Mouse (Mus musculus): Measurements from ENCODE around the gene 4931440F15Rik. TPM values are rescaled to one million over a fixed set of nuclear protein-coding genes. Genes with fewer than 3 reads are reported as not detected.
A peak's percentile ranks its signal among the peaks of the same experiment; 100 is the strongest.

Gene 4931440F15Rik
- total RNA-seq, 2 experiments from 2014 or later, result 2.7 to 3.4 TPM

DNA sequence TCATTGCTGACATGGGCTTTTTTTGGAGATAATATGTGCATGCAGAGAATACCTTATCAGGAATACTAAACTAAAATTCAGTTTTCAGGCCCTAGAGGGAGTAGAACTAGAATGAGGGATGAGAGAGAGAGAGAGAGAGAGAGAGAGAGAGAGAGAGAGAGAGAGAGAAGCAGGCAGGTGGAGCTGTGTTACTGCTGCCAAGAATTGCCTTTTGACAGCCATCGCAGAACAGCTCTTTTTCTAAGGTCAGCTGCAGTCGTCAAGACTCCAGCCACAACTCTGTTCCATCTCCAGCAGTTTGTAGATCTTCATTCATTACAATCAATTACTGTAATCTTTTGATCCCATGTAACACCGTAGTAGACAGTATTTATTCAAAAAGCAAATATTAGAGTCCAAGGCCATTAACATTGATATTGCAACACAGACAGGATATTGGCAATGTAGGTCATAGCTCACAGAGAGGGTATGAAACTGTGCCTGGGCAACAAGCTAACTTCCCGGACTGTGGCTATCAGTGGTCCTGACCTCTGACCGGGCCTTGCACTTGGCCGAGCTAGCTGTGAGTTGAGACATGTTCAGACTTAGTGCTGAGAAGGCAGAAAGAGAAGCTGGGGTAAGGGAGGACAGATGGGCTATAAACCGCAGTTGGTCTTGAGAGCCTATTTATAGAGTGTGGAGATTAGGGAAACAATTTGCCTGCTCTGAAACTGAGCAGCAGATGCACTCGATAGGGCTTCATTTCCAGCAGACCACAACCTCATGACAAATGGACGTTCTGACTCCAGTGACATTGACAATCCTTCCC is 17.1 kb downstream of the 4931440F15Rik start:
- intact Hi-C loops (cut with DNase I), result no loop called here
- DNase-seq (ENCODE audit: low spot score in 2 of 2), result peak in 1 of 2 experiments; percentile 65

- intact Hi-C loops (cut with DNase I), result no loop called here
- no peak for DNase-seq (ENCODE audit: low spot score in 2 of 2)
Observed at GRCm38 (mm10) chr11:29807325-29807724, 18.1 kb downstream of the 4931440F15Rik start.

DNA sequence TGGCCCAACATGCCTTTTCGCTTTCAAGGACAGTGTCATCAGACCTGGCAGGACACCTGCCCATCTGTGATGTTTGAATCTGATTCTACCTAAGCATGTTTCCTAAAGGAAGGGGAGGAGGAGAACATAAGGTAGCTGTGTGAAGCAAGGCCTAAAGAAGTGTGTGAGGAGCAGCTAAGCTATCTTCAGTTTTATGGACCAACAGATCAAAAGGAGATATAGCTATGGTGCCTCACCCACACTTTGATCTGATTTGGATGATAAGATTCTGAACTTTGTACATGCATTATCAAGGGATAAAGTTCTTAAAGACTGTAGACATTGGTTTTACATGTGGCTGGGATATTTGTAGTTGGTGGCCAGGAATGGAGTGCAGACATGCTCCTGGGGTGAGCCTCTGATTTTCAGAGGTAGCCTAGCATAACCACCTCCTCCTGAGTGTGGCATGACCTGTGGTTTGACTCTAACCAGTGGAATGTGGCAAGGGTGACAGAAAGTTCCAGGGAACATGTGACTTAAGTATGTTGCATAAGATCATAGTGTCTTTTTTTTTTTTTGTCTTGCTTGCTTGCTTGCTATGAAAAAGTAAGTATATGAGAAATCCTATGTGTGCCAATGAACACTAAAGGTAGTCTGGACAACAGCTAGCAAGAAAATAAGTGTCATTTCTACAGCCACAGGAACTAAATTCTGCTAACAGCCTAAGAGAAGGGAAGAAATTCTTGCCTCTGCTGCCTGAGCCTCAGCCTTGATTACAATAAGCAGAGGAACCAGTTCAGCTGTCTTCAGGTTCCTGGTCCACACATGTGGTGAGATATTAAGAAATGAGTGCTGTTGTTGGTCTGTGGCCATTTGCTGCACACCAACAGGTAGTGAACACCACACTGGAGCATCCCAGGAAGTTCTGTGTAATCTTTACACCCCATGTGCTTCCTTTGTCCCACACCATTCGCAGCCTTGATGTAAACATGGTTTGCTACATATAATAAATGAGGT is 23.7 kb downstream of the 4931440F15Rik start:
- intact Hi-C loops (cut with DNase I), result no loop called here
- DNase-seq (ENCODE audit: low spot score in 2 of 2), result no peak

DNA sequence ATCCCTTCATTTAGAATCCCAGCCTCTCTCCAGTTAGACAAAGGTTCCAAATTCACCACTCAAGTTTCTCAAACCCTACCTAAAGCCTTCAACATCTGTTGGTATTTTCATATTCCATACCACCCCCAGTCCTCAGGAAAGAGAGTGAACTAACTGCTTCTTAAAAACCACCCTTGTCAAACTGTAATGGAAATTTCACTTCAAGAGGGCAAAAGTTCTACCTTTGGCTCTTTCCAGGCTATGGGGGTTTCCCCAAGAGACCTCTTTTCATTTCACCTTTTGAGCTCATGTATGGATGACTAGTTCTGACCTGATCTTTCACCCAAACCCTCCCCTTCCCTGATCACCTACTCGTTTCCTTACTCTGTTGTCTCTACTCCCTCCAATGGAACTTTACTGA is 25.6 kb downstream of the 4931440F15Rik start:
- intact Hi-C loops (cut with DNase I), result no loop called here
- DNase-seq (ENCODE audit: low spot score in 2 of 2), result no peak

GRCm38 (mm10) chr11:29795106-29795505 is 30.4 kb downstream of the 4931440F15Rik start:
- DNase-seq (ENCODE audit: low spot score in 2 of 2), result peak; percentile 70 to 89
- intact Hi-C loops (cut with DNase I), result loop anchor here (1.0 kb wide), 1 partner anchor 70 kb away; no protein-coding TSS in a partner anchor

- intact Hi-C loops (cut with DNase I), result no loop called here
- peak in 1 of 2 experiments; percentile 63 for DNase-seq (ENCODE audit: low spot score in 2 of 2)
Observed at GRCm38 (mm10) chr11:29794475-29794874, 31.0 kb downstream of the 4931440F15Rik start.

DNA sequence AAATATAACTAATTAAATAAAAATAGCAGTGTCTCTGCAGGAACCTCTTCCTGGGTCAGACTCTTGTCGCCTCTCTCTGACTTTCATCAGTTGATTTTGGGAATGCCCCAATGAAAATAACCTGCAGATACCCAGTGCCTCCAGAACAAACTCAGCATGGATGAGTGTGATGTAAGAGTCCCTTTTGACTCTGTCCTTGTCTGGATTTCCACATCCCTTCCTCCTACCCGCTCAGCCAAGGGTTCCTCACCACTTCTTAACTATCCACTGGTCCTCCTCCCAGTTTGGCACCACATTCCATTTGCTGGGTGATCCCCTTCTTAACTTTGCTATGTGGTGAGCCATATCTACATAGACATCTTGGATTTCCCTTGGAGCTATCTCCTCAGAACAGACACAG is 34.7 kb downstream of the 4931440F15Rik start:
- DNase-seq (ENCODE audit: low spot score in 2 of 2), result no peak
- intact Hi-C loops (cut with DNase I), result no loop called here

GRCm38 (mm10) chr11:29788921-29789638 is 36.4 kb downstream of the 4931440F15Rik start:
- DNase-seq (ENCODE audit: low spot score in 2 of 2), result peak; percentile 89 to 97

GRCm38 (mm10) chr11:29788499-29788898 is 37.0 kb downstream of the 4931440F15Rik start:
- no peak for DNase-seq (ENCODE audit: low spot score in 2 of 2)
- intact Hi-C loops (cut with DNase I), result loop anchor here (1.0 to 5.0 kb wide), 3 partner anchors 22 to 41 kb away; no protein-coding TSS in a partner anchor

More at GRCm38 (mm10) chr11:29788921-29789638, 36.4 kb downstream of the 4931440F15Rik start:
- intact Hi-C loops (cut with DNase I), result loop anchor here (1.0 to 5.0 kb wide), 4 partner anchors 11 to 42 kb away; no protein-coding TSS in a partner anchor

- DNase-seq (ENCODE audit: low spot score in 2 of 2), result peak in 1 of 2 experiments; percentile 57
Observed at GRCm38 (mm10) chr11:29787473-29787872, 38.0 kb downstream of the 4931440F15Rik start.

DNA sequence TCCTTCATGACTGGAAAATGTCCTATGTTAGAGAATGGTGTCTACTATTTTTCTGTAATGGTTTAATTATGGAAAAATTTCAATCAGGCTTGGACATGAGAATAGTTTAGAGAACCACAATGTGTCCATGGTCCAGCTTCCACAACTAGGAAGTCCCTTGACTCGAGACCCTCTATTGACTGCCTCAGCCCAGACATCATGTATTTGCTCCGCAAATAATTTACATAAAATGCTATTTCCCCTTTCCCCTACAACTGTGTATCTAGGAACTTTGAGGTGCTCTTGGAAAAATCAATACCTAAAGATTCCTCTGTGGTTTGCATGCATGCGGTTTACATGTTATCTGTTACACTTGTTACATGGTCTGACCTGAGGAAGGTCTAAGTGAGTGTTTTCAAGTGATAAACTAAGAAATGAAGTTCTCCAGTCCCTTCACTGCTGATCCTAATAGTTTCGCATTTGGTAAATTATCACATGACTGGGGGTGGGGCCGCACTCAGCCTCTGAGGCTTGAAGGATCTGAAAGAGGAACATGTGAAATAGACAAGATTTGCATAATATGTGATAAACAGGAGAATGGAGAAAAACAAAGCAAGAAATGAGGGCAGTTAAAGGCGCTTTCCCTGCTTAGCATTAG is 38.8 kb downstream of the 4931440F15Rik start:
- no peak for DNase-seq (ENCODE audit: low spot score in 2 of 2)
- intact Hi-C loops (cut with DNase I), result loop anchor here (5.0 kb wide), 1 partner anchor 39 kb away; no protein-coding TSS in a partner anchor

More at GRCm38 (mm10) chr11:29787473-29787872, 38.0 kb downstream of the 4931440F15Rik start:
- intact Hi-C loops (cut with DNase I), result loop anchor here (5.0 kb wide), 1 partner anchor 40 kb away; no protein-coding TSS in a partner anchor

DNA sequence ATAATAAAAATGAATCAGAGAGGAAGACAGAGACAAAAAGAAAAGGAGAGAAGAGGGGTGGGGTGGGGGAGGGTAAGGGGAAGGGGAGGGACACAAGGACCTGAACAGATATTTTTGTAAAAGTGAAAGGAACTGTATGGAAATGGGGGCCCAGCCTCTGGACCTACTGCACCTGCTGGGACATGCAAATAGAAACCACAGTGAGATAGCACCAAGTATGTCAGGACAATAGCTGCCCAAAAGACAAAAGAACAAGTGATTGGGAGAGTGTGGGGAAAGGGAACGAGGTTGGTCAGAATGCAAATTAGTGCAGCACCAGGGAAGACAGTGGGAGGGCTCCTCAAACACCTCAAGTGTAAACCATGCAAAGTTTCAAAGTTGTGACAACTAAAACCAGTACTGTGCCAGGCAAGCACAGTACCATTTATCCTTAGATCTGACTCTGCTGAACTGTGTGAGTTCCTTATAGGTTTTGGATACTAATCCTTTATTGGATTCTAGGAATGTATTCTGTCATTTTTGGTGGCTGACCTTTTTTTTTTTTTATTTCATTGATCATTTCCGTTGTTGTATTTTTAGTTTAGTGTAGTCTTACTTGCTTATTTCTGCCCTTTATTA is 46.0 kb downstream of the 4931440F15Rik start:
- intact Hi-C loops (cut with DNase I), result loop anchor here (5.0 kb wide), 1 partner anchor 57 kb away; no protein-coding TSS in a partner anchor
- no peak for DNase-seq (ENCODE audit: low spot score in 2 of 2)

- no peak for DNase-seq (ENCODE audit: low spot score in 2 of 2)
- intact Hi-C loops (cut with DNase I), result loop anchor here (1.0 to 5.0 kb wide), 3 partner anchors 10 to 57 kb away; no protein-coding TSS in a partner anchor
Observed at GRCm38 (mm10) chr11:29778936-29779335, 46.5 kb downstream of the 4931440F15Rik start.

DNA sequence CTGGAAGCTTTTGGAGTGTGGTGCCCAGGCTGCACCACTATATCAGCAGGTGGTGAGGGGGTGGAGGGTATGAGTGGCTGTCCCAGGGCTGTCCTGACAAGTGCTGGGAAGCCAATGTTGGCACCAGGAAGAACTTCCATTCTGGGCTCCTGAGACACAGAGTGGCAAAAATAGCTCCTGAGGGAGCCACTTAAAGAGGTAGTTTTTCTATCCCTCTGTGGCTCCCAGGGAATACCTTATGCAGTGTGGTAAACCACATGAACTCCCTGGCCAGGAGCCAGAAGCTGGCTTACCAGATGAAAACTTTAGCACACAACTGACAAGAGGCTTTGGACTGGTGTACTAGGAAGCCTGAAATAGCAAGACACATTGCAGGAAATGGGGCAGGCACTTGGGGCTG is 47.5 kb downstream of the 4931440F15Rik start:
- DNase-seq (ENCODE audit: low spot score in 2 of 2), result peak; percentile 55 to 96
- intact Hi-C loops (cut with DNase I), result loop anchor here (1.0 to 5.0 kb wide), 3 partner anchors 11 to 56 kb away; no protein-coding TSS in a partner anchor

- no peak for DNase-seq (ENCODE audit: low spot score in 2 of 2)
- intact Hi-C loops (cut with DNase I), result loop anchor here (5.0 kb wide), 1 partner anchor 52 kb away; no protein-coding TSS in a partner anchor
Observed at GRCm38 (mm10) chr11:29774760-29775159, 50.7 kb downstream of the 4931440F15Rik start.

GRCm38 (mm10) chr11:29774296-29774695 is 51.2 kb downstream of the 4931440F15Rik start:
- DNase-seq (ENCODE audit: low spot score in 2 of 2), result no peak
- intact Hi-C loops (cut with DNase I), result no loop called here
